Mouse (Mus musculus): ENCODE data around the gene Rprd1b. TPM values are rescaled to one million over a fixed set of nuclear protein-coding genes. Genes with fewer than 3 reads are reported as not detected.
A peak's percentile ranks its signal among the peaks of the same experiment; 100 is the strongest.

Gene Rprd1b
- 56.6 and 60.8 TPM in 2 replicates for polyA plus RNA-seq (2016; fragmentation: Nextera tagmentation; extraction: Ambion mirVana)

DNA sequence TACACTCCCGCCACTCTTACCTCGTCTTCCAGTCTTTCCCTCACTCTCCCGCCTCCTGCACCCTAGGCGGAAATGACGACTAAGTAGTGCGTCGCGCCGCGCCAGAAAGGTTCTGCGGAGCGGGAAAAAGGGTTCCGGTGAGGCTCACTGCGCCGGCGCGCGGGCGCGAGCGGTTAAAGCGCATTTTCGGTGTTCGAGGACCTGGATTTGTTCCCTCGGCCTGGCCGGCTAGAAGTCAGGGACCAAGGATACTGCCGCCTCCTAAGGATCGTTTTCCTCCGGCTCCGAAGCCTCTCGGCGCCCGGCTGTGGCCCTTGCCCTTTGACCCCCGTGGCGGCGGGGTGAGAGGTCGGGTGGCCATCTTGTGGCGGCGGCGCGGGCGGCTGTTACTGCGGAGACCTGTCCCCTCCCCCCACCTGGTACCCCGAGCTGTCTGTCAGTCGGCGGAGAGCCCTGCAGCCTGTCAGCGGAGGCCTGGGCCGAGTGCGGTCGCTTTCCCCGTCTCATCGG lies at the start of gene Rprd1b, which contains the start of gene Tti1:
TSS of gene Rprd1b (plus strand) at position 144 of the 510 bp plus-strand sequence.
TSS of gene Tti1 (minus strand) at position 80 of the 510 bp plus-strand sequence.
- Histone ChIP-seq H3K27me3 (ENCODE audit: low read depth, poor library complexity, severe bottlenecking) (no peaks in the 10 kb centered on the region), H3K4me1 (peaks cover 44% of the 10 kb centered on the region), H3K4me3 (peak within 1 kb of the TSS; percentile 96), H3K9me3 (replicated peaks) (no peaks in the 10 kb centered on the region), H3K27ac (replicated peaks) (peak within 1 kb of the TSS; percentile 98), H3K36me3 (peaks cover 28% of the 10 kb centered on the region)
- under 1% methylated on average over 52 of the region's 52 CpGs for WGBS
- peak; percentile 96 for DNase-seq (ENCODE audit: low spot score)

DNA sequence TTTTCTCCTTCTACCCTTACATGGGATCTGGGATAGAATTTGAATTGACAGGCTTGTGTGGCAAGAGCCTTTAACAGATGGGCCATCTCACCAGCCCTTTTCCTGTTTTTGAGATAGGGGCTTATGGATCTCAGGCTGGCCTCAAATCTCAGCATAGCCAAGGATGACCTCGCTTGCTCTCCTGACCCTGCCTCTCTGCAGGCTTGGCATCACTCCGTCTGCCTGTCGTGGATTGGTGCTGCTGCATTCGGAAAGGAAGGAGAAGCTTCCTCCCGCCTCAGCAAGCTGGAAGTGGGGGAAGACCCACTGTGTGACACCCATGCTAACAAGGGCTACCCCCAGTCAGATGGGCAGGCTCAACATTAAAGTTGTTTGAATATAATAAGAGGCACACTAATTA lies 49.1 kb upstream of the Rprd1b start:
- DNase-seq (ENCODE audit: low spot score) = no peak
- Histone ChIP-seq H3K9me3 (replicated peaks) (no peaks in the 10 kb centered on the region), H3K4me3 (no peak overlapping the region), H3K27ac (replicated peaks) (no peak overlapping the region), H3K36me3 (peaks cover 34% of the 10 kb centered on the region), H3K27me3 (ENCODE audit: low read depth, poor library complexity, severe bottlenecking) (peaks cover 10% of the 10 kb centered on the region), H3K4me1 (peaks cover 24% of the 10 kb centered on the region)
- WGBS = 68% methylated on average over 5 of the region's 5 CpGs

DNA sequence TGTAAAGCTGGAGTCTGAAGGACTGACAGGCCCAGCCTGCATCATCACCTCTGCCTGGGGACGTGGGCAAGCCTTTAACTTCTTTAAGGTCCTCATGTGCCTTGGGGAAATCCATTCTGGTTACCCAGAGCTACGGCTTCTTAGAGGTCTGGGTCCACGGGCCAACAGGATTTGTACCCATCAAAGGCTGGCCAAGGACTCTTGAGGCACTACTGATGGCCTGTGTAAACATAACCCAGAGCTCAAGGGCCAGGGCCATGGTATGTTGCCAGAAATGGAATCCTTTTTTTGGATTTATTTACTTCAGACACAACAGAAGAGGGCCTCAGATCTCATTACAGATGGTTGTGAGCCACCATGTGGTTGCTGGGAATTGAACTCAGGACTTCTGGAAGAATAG lies 45.6 kb upstream of the Rprd1b start:
- peaks cover 60% of the 10 kb centered on the region for H3K36me3 ChIP-seq
- H3K4me3 ChIP-seq = no peak overlapping the region
- H3K27me3 ChIP-seq (ENCODE audit: low read depth, poor library complexity, severe bottlenecking) = no peaks in the 10 kb centered on the region
- peaks cover 8% of the 10 kb centered on the region; the same call in 1 of the 2 replicates for H3K4me1 ChIP-seq
- no peaks in the 10 kb centered on the region for H3K9me3 ChIP-seq (replicated peaks)
- no peak overlapping the region for H3K27ac ChIP-seq (replicated peaks)
- DNase-seq (ENCODE audit: low spot score) = no peak
- 85% methylated on average over 3 of the region's 3 CpGs for WGBS

DNA sequence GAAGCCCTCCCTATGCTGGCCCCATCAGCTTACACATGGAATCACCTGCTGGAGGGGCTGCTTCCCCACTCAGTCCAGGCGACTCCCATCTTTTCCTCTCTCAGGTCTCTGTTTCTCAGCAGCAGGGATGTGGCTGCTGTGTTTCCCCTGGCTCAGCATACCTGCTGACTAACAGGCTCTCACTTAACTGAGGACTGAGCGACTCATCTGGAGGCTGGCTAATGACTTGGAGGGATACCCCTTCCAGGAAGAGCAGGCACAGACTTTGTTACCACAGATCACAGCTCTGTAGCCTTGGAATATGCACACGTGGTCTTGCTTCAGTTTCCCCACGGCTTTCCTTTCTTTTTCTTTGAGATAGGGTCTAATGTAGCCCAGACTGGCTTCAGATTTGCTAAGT lies 45.0 kb upstream of the Rprd1b start:
- H3K36me3 ChIP-seq = peaks cover 64% of the 10 kb centered on the region
- H3K4me3 ChIP-seq = no peak overlapping the region
- H3K4me1 ChIP-seq = peaks cover 8% of the 10 kb centered on the region; the same call in 1 of the 2 replicates
- no peaks in the 10 kb centered on the region for H3K9me3 ChIP-seq (replicated peaks)
- no peaks in the 10 kb centered on the region for H3K27me3 ChIP-seq (ENCODE audit: low read depth, poor library complexity, severe bottlenecking)
- no peak overlapping the region for H3K27ac ChIP-seq (replicated peaks)
- 87% methylated on average over 4 of the region's 4 CpGs for WGBS
- no peak for DNase-seq (ENCODE audit: low spot score)

DNA sequence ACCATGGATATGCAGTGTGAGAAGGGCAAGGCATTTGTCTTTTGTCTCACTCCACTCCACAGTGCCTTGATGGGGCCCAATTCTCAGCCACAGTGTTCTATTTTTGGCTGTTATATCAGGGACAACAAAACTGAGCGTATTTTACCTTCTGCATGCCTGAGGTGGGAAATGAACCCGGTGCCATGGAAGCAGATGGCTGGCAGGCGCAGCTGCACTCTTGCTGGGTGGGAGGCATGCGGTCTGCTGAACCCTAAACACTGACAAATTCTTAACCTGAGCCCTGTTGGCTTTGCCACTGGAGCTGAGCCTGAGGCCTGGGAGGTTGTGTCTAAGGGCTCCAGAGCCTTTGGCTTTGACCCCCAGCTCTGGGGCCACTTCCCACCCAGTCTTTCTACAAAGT lies 42.7 kb upstream of the Rprd1b start:
- Histone ChIP-seq H3K4me1 (no peaks in the 10 kb centered on the region), H3K27me3 (ENCODE audit: low read depth, poor library complexity, severe bottlenecking) (no peaks in the 10 kb centered on the region), H3K9me3 (replicated peaks) (no peaks in the 10 kb centered on the region), H3K27ac (replicated peaks) (no peak overlapping the region), H3K4me3 (no peak overlapping the region), H3K36me3 (peaks cover 79% of the 10 kb centered on the region)
- DNase-seq (ENCODE audit: low spot score) = no peak
- 87% methylated on average over 4 of the region's 4 CpGs for WGBS

DNA sequence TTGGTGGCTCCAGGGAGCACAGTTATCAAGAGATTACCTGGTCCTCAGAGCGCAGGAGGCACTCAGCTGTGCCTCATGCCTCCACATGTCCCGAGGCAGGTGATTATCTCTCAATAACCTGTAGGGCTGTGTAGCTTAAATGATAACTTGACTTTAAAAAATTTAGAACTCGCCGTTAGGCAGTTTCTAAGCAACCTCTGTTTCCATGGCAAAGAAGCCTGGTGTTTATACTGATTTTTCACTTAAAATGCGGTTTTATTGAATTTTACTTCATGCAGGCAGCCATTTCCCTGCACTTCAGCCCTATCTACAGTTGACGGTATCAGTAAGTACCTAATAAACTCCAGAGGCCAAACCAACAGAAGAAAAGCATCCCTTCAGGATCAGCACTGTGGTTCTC lies 42.1 kb upstream of the Rprd1b start:
- Histone ChIP-seq H3K36me3 (peaks cover 79% of the 10 kb centered on the region), H3K9me3 (replicated peaks) (no peaks in the 10 kb centered on the region), H3K4me3 (no peak overlapping the region), H3K27ac (replicated peaks) (no peak overlapping the region), H3K4me1 (no peaks in the 10 kb centered on the region), H3K27me3 (ENCODE audit: low read depth, poor library complexity, severe bottlenecking) (no peaks in the 10 kb centered on the region)
- DNase-seq (ENCODE audit: low spot score) = no peak
- WGBS = 94% methylated on average over 6 of the region's 6 CpGs

DNA sequence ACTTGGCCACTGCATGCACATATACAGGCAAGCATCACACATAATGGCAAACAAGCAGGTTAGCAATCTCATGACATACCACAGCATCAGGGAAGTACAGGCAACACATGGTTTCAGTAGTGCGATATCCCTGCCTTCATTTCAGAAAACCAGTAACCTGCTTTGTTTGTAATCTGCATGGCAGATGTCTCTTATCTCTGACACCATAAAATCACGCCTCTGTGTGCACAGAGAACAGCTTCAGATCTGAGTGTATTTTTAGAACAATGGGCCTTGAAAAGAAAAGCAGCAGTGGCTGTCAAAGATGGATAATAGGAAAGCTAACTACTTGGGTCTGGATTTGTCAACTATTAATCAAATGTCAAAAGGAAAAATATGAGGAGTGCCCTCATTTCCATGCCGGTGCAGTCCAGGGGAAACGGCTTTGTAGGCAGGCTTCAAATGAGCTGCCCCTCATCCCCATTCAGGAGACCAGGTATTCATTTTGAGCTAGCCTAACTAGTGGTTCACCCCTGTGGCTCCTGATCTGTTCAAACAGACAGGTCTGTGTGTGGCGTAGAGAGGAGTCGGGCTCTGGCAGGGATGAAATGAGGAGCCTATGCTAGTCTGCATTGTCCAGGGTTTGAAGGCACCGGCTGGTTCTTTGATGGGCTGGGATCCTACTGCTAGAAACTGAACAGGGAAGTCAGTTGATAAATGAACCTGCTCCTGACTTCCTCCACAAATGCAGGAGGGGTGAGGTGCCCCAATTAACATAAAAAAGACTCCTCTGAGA lies 39.7 kb upstream of the Rprd1b start:
- no peak overlapping the region for H3K27ac ChIP-seq (replicated peaks)

DNA sequence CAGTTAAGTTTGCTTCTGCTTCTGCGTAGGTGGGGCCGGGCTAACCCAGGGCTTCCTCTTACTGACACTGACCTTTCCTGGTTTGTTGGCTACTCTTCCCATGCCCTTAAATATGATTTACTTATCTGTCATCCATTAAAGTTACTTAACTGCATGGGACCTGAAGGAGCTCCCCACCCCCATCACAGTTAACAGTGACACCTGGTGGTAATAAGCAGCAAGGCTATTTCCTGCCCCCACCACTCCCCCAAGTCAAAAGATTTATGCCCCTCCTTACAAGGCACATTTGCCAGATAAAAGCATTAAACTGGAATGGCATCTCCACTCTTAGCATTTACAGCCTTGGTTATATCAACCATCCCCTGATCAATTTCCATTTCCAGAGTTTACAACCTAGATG lies 38.4 kb upstream of the Rprd1b start:
- H3K27me3 ChIP-seq (ENCODE audit: low read depth, poor library complexity, severe bottlenecking) = no peaks in the 10 kb centered on the region
- no peak overlapping the region for H3K4me3 ChIP-seq
- 96% methylated on average over 2 of the region's 2 CpGs for WGBS
- DNase-seq (ENCODE audit: low spot score) = no peak
- H3K36me3 ChIP-seq = peaks cover 95% of the 10 kb centered on the region
- no peak overlapping the region for H3K27ac ChIP-seq (replicated peaks)
- H3K4me1 ChIP-seq = no peaks in the 10 kb centered on the region
- H3K9me3 ChIP-seq (replicated peaks) = no peaks in the 10 kb centered on the region

More for the DNA sequence above, 39.7 kb upstream of the Rprd1b start:
- Histone ChIP-seq H3K27me3 (ENCODE audit: low read depth, poor library complexity, severe bottlenecking) (no peaks in the 10 kb centered on the region), H3K9me3 (replicated peaks) (no peaks in the 10 kb centered on the region), H3K36me3 (peaks cover 85% of the 10 kb centered on the region), H3K4me1 (no peaks in the 10 kb centered on the region), H3K4me3 (no peak overlapping the region)
- 89% methylated on average over 7 of the region's 7 CpGs for WGBS
- no peak for DNase-seq (ENCODE audit: low spot score)

DNA sequence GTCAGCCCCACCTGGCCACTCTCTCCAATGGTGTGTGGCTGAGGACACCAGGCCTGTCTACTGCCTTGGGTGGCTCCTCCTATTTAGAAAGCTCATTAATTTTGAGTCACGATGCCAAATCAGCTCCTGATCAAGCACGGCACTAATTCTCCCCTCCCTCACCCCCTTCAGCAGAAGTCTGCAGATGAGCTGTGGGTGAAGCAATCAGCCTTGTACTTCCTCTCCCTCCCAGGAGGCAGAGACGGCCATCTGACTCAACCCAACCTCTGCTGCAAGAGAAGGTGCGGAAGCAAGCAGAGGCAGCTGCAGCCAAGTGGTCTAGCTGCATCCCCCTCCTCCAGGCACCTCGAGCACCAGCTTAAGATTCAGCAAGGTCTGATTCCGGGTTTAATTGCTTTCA lies 37.3 kb upstream of the Rprd1b start:
- Histone ChIP-seq H3K27me3 (ENCODE audit: low read depth, poor library complexity, severe bottlenecking) (no peaks in the 10 kb centered on the region), H3K36me3 (peaks cover 96% of the 10 kb centered on the region), H3K27ac (replicated peaks) (no peak overlapping the region), H3K4me1 (no peaks in the 10 kb centered on the region), H3K9me3 (replicated peaks) (no peaks in the 10 kb centered on the region), H3K4me3 (no peak overlapping the region)
- no peak for DNase-seq (ENCODE audit: low spot score)
- WGBS = 84% methylated on average over 6 of the region's 6 CpGs

DNA sequence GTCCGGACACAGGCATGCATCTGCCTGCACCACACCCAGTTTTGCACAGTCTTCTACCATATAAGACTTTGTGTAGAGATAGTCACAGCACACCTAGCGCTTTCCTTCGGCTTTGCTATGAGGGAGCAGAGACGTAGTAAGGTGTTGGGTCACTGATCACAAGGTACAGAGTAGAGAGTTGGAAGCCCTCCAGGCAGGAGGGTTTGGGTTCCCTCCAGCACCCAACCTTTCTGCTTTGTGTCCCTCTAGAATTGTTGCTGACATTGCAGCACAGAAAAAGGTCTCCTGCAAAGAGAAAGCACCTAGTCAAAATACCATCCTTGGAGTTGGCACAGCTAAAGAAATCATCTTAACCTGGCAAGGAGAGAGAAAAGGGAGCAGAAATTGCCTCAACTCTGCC lies 35.8 kb upstream of the Rprd1b start:
- no peak for DNase-seq (ENCODE audit: low spot score)
- Histone ChIP-seq H3K9me3 (replicated peaks) (no peaks in the 10 kb centered on the region), H3K36me3 (peaks cover 96% of the 10 kb centered on the region), H3K4me1 (no peaks in the 10 kb centered on the region), H3K4me3 (no peak overlapping the region), H3K27me3 (ENCODE audit: low read depth, poor library complexity, severe bottlenecking) (no peaks in the 10 kb centered on the region), H3K27ac (replicated peaks) (no peak overlapping the region)
- 96% methylated on average over 4 of the region's 4 CpGs for WGBS

DNA sequence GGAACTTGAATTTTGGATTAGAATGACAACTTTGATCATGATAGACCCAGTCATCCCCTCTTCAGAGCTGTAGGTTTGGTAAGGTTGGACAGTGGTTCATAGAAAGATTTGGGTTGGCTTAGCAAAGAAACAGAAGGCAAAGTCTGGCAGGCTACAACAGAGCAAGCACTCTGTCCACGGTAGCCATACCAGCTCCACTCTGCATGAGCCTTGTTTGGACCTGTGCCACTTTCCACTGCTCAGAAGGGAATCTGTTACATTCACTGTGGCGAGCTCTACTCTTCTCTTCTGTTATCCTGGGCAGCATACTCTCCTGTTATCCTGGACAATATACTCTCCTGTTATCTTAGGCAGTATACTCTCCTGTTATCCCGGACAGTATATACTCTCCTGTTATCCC lies 29.5 kb upstream of the Rprd1b start:
- no peak for DNase-seq (ENCODE audit: low spot score)
- no peak overlapping the region for H3K4me3 ChIP-seq
- peaks cover 69% of the 10 kb centered on the region for H3K36me3 ChIP-seq
- H3K27ac ChIP-seq (replicated peaks) = no peak overlapping the region
- WGBS = 95% methylated on average over 3 of the region's 3 CpGs
- H3K9me3 ChIP-seq (replicated peaks) = no peaks in the 10 kb centered on the region
- no peaks in the 10 kb centered on the region for H3K4me1 ChIP-seq
- H3K27me3 ChIP-seq (ENCODE audit: low read depth, poor library complexity, severe bottlenecking) = no peaks in the 10 kb centered on the region

DNA sequence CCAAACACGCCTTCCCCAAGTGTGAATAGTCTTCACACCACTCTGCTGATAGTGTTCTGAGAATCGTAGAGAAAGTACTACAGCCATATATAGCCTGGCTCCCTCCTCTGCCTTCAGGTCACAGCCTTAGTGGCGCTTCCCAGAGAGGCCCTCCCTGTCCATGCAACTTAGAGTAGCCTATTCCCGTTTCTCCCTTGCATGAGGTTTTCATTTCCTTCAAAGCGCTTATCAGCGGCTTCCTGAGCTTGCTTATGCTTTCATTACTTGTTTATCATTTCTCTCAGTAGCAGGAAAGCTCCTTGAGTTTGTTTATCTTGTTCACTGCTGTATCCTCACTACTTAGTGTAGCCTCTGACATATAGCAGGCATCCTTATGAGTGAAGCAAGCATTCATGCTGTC lies 23.7 kb upstream of the Rprd1b start:
- WGBS = 86% methylated on average over 6 of the region's 6 CpGs
- Histone ChIP-seq H3K4me3 (no peak overlapping the region), H3K4me1 (no peaks in the 10 kb centered on the region), H3K9me3 (replicated peaks) (no peaks in the 10 kb centered on the region), H3K27me3 (ENCODE audit: low read depth, poor library complexity, severe bottlenecking) (no peaks in the 10 kb centered on the region), H3K27ac (replicated peaks) (no peak overlapping the region), H3K36me3 (peaks cover 74% of the 10 kb centered on the region)
- DNase-seq (ENCODE audit: low spot score) = no peak

DNA sequence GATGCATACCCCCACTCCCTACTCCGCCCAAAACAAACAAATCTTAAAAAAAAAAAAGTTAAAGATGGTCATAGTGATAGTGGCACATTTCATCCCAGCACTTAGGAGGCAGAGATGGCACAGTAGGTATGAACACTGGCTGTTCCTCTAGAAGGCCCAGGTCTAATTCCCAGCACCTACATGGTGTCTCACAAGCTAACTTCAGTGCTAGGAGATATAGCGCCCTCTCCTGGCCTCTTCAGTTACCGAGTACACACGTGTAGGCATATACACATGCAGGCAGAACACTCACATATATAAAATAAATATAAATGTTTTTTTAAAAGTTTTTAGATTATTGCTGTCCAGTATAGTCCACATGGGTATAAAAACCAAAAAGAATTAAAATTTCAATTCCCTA lies 22.7 kb upstream of the Rprd1b start:
- H3K36me3 ChIP-seq = peaks cover 74% of the 10 kb centered on the region
- DNase-seq (ENCODE audit: low spot score) = no peak

More for the DNA sequence above, 22.7 kb upstream of the Rprd1b start:
- Histone ChIP-seq H3K4me3 (no peak overlapping the region), H3K27me3 (ENCODE audit: low read depth, poor library complexity, severe bottlenecking) (no peaks in the 10 kb centered on the region), H3K4me1 (no peaks in the 10 kb centered on the region), H3K27ac (replicated peaks) (no peak overlapping the region), H3K9me3 (replicated peaks) (no peaks in the 10 kb centered on the region)
- WGBS = 95% methylated on average over 4 of the region's 4 CpGs

Measured in midbrain, embryonic 10.5 days (tissue).